Mouse (Mus musculus): ENCODE results near the gene Ubtfl1.
"Not testable (repeated sequence)": the region's sequence is repeated elsewhere in the genome, so short reads cannot be mapped to it uniquely, and the experiment has no call there.

Gene Ubtfl1

GRCm38 (mm10) chr9:18404118-18404517, at the start of gene Ubtfl1:
Ubtfl1 (plus strand) TSS chr9:18404418.
- no peak for DNase-seq (ENCODE audit: low read depth)

DNA sequence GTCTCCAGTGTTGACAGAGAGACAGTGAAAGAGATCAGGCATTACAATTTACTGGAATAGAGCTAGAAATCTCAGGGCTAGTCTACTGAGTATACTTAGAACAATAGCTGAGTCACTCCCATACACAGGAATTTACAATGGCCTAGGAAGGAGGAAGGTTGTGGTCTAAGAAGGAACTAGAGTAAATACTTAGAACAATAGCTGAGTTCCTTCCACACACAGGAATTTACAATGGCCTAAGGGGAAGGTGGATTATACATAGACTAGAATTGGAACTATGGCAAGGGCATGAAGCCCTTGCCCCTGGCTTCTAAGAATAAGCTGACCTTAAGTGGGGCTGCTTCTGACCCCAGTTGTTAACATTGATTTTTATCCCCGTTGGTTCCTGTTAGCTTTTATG, 31.2 kb upstream of the Ubtfl1 start:
- DNase-seq (ENCODE audit: low read depth) = not testable (repeated sequence)

DNA sequence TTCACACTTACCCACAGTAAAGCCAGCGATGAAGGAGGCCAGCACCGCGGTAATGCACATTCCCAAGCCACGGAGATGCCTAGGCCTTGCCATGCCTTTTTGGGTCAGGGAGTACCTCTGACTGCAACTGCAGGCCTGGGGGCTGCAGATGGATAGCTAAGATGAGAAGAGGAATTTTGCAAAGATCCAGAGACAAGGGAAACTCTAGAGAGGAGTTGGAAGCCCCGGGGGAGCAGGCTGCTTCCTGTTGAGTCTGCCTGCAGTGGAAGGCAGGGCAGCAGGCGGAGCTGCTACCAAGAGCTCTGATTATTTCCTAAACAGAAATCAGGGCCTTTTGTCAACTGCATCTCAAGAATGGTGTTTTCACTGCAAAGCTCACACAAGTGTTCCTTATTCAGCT, 18.4 kb upstream of the Ubtfl1 start:
- DNase-seq (ENCODE audit: low read depth) = no peak

DNA sequence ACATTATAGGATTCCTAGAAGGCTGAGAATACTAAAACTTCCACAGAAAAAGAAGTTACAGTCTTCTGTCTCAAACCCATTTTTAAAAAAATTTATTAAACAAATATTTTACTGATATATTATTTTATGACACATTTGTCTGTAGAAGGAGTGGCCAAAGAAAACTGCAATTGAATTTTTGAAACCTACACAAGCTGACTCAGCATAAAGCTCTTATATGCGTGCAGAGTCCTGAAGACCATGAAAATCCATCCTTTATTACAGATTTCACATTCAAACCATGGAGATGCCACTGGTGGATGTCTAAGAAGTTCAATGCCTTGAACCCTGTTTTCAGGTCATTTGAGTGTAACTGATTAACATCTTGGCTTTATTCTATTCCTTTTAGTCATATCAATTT, 4.6 kb upstream of the Ubtfl1 start:
- no peak for DNase-seq (ENCODE audit: low read depth)

DNA sequence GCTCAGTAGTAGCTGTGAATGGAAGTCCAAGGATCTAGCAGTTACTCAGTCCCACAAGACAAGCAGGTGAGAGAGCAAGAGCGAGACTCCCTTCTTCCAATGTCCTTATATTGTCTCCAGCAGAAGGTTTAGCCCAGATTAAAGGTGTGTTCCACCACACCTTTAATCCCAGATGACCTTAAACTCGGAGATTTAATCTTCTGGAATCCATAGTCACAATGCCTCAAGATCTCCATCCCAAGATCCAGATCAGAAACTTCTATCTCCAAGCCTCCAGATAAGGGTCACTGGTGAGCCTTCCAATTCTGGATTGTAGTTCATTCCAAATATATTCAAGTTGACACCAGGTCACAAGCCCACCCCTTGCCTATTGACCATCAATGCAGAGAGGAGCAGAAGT, 1.3 kb upstream of the Ubtfl1 start, which contains the start of gene Naalad2:
TSS of gene Naalad2 (minus strand) at position 101 of the 400 bp plus-strand sequence.
- not testable (repeated sequence) for DNase-seq (ENCODE audit: low read depth)

DNA sequence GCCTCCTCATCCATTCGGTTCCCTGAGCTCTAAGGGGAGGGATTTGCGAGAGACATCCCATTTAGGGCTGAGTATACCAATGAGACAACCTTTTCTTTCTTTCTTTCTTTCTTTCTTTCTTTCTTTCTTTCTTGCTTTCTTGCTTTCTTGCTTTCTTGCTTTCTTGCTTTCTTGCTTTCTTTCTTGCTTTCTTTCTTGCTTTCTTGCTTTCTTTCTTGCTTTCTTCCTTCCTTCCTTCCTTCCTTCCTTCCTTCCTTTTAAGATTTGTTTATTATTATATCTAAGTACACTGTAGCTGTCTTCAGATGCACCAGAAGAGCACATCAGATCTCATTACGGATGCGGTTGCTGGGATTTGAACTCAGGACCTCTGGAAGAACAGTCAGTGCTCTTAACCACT, 8.2 kb downstream of the Ubtfl1 start:
- not testable (repeated sequence) for DNase-seq (ENCODE audit: low read depth)

DNA sequence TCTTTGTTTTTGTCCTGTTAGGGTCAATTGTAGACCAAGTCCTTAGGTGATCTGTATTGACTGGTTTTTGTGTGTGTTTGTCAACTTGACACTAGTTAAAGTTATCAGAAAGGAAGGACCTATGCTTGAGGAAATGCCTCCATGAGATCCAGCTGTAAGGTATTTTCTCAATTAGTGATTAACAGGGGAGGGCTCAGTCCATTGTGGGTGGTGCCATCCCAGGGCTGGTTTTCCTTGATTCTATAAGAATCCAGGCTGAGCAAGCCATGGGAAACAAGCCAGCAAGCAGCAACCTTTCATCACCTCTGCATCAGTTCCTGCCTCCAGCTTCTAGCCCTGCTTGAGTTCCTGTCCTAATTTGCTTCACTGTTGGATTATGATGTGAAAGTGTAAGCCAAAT, 26.1 kb downstream of the Ubtfl1 start, which contains the start of gene Mbd3l2:
TSS of gene Mbd3l2 (plus strand) at position 301 of the 400 bp plus-strand sequence.
- no peak for DNase-seq (ENCODE audit: low read depth)

- DNase-seq (ENCODE audit: low read depth) = no peak
Measured at GRCm38 (mm10) chr9:18431687-18432086, 27.5 kb downstream of the Ubtfl1 start.

DNA sequence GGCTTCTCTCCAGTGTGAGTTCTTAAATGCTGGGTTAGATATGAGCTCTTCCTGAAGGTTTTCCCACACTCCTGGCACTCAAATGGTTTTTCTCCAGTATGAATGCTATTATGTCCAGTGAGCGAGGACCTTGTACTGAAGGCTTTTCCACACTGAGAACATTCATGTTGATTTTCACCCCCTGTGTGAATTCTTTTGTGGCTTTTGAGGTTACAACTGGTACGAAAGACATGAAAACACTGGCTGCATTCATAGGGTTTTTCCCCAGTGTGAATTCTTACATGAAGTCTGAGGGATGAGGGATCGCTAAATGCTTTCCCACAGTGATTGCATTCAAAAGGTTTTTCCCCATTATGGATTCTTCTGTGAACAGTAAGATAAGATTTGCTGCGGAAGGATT, 52.3 kb downstream of the Ubtfl1 start:
- DNase-seq (ENCODE audit: low read depth) = no peak

Measured in naive thymus-derived CD4-positive, alpha-beta T cell, adult 2 months (primary cell).